Mouse (Mus musculus) left cerebral cortex, postnatal 25 days (tissue): ENCODE results near the gene Il6ra. TPM values are rescaled to one million over a fixed set of nuclear protein-coding genes. Genes with fewer than 3 reads are reported as not detected.

ENCODE experiments used
- DNase-seq, 2 experiments: peaks; one replicate each; pipeline ENCODE4 v3.0.0; 2022; ENCODE audit warnings: low spot score in 2 of 2, mixed read lengths in 1 of 2
- intact Hi-C: fragments of 180-260 bp; cut with DNase I; formaldehyde crosslinking; loops from one replicate; pipeline ENCODE4 v1.15.1; 2025
- total RNA-seq, 2 experiments: library from RNA; stranded (reverse); gene quantifications; 2 replicates each; pipeline ENCODE4 v1.2.3; 2021

The Il6ra gene
- total RNA-seq, result 1 to 10 TPM; 4.7 to 5.0 TPM

DNA sequence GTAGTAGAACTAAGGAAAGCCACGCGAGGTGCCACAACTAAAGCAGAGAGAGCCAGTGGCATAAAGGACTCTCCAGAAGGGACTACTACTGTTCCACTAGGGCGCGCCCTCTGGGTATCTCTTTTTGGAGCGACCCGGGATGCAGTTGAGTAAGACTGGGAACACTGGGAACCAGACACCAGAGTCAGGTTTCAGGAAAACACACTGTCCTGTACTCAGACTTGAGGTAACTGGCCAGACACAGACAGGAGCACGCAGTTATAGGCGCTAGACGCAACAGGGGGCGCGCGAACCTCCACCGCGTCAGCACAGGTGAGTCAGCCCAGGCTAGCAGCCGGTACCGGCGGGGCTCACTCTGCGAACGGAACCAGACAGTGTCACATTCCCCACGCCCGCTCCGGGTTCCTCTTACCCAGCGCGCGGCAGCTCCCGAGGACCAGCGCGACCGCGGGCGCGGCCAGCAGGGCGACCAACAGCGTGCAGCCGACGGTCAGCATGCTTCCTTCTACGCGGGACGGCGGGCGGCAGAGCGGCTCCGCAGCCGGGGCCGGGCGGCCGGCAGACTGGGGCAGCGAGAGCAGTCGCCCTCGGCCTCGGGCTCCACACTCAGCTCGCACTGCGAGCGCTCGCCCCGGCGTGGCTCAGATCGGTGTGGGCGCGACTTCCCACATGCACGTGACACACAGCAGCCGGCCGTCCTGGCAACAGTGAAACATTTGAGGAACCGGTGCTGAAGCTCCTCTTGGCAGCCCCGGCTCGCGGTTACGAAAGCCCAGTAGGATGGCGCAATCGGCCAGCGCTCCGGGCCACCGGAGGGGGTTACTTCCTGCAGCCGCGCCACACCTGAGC is at the start of gene Il6ra:
Gene Il6ra, minus strand, starts transcription at position 654 of the 849 bp plus-strand sequence.
- DNase-seq, result peak; percentile 70 to 85
- intact Hi-C loops, result no loop called here

DNA sequence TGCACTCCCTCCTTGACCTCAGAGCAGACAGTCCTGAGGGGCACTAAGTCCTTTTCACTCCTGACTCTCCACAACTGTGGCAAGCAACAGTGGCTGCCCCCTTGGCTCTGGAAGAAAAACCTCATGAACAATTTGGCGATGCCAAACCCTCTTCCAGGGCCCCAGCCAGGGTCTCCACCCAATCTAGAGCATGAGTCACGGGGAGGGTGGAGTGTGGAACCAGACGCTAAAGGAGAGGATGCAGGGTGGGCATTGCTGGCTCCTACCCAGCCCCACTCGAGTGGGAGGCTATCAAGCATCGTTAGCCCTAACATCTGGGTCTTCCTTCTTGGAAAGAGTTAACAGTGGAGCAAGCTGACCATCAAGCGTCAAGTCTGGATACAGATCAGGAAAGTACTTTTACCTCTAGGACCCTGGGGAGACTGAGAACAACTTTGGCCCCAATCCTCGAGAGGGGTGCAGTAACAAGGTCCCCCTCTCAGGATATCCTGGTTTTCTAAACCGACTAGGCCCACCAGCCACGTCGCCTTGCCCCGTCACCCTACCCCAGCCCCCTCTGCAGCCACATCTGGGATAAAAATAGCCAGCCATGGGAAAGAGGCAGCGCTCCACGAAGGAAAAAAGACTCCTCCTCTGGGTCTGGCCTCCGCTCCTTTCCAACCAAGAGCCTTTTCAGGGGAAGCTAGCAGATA is 49.2 kb upstream of the Il6ra start:
- peak in 1 of 2 experiments; percentile 28 for DNase-seq
- intact Hi-C loops, result loop anchor here (2.0 to 5.0 kb wide), 3 partner anchors 37 to 640 kb away; partner anchors contain the start of genes Efna3 and Hax1

DNA sequence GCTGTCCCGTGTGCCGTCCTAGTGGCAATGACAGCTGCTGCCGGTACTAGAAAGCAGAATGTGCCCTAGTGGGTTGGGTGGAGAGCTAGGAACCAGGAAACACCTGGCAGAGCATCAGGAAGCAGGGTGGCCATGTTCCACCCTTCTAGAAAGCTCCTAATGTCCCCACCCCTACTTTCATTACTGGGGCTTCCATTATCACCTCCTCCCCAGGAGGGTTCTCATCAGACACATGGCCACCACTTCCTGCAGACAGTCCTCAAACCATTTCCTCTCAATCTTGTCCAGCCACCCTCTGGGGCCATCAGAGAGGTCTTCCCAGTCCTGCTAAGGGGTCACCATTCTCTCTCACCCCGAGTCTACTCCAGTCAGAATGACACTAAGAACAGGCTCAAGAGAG is 48.4 kb upstream of the Il6ra start:
- DNase-seq, result no peak
- intact Hi-C loops, result loop anchor here (2.0 to 5.0 kb wide), 2 partner anchors 91 to 639 kb away; partner anchors contain the start of genes Efna3 and Ubap2l

DNA sequence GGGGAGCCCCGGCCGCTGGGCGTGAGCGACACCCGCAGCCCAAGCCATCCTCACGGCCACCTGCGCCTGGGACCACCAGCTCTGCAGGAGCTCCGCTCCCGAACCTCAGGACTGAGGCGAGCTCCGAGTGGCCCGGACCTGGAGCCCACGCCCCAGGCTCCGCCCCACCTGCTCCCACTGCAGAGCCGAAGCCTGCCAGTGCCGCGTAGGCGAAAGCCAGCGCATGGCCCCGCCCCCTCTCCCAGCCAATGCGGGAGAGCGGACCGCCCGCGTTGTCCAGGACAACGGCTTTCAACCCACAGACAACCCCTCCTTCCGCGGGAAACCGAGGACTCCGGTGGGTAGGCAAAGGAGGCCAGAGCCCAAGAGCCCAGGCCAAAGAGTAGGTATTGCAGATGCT is 47.5 kb upstream of the Il6ra start:
- DNase-seq, result peak; percentile 96 to 98
- intact Hi-C loops, result loop anchor here (2.0 to 5.0 kb wide), 2 partner anchors 92 to 638 kb away; partner anchors contain the start of genes Efna3 and Ubap2l

DNA sequence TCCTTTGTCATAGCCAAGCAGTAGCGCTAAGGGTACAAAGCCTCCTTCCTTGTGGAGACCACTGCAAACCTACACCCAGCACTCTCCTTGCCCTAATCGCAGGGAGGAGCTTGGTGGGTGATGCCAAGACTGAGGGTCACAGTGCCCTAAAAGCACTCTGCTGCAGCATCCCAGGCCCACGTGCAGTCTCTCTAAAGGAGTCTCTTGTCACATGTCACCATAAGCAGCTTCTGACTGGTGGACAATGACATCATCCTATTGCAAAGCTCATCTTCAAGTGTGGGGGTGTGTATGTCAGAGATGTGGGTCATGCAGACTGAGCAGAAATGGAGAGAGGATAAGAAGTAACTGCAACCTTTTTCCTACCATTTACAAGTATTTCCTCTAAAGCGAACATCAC is 46.4 kb upstream of the Il6ra start:
- intact Hi-C loops, result no loop called here
- peak; percentile 66 to 93 for DNase-seq

DNA sequence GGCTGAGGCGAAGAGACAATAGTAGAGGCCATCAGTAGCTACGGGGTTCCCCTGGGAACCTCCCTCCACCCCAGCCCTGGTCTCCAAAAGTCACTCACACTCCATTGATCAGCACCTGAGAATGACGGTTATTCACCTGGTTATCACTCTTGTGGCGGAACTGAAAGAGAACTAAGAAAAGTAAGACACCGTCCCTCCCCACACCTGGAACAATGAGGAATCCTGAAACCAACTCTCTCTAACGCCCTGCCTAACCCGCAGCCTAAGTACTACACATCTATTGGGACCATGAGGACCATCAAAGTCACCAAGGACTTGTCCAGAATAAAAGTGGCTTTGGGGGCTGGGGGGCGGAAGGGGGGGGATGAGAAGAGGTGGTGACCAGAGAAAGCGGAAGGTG is 44.9 kb upstream of the Il6ra start:
- intact Hi-C loops, result no loop called here
- no peak for DNase-seq

DNA sequence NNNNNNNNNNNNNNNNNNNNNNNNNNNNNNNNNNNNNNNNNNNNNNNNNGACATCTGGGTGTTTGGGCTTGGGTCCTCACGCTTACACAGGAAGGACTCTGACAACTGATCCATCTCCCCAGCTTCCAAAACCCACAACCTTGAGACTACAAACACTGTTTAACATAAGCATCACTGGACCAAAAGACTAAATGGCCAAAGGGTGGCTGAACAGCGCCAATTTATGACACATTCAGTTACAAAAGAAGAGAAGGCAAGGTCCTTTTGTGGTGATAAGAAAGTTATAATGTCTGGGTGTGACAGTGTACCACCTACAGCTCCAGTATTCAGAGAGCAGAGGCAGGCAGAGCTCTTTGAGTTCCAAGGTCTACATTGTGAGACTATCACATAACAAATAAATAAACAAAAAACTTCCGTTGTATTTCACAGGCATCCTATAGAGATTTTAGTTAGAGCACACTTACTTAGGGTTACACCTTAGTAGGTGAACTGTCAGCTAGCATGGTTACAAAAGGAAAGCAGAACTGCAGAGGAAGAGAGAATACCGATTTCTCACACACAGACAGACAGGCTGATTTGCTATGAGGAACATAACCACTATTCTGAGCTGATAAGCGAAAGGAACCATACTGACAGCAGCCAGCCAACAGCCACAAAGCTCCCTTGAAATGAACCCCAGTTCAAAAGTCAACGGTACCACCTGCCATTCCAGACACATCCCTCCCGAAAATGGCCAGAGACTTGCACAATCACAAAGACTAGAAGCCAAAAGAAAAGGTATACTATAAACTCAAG is 43.4 kb upstream of the Il6ra start:
- intact Hi-C loops, result no loop called here
- no peak for DNase-seq

DNA sequence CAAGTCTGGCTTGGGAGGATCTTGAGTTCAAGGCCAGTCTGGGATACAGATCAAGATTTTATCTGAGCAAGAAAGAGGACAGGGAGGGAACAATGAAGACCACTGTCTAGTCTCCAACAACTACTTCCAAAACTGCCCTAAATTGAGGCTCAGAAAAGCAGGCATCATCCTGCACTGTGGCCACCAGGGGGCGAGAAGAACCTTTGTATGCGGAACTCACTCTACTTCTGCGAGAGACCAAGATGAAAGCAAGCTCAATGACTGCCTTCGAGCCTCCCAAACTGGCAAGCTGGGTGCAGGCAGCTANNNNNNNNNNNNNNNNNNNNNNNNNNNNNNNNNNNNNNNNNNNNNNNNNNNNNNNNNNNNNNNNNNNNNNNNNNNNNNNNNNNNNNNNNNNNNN is 40.4 kb upstream of the Il6ra start:
- peak; percentile 78 to 84 for DNase-seq
- intact Hi-C loops, result loop anchor here (1.0 kb wide), 1 partner anchor 11 kb away; no protein-coding TSS in a partner anchor

DNA sequence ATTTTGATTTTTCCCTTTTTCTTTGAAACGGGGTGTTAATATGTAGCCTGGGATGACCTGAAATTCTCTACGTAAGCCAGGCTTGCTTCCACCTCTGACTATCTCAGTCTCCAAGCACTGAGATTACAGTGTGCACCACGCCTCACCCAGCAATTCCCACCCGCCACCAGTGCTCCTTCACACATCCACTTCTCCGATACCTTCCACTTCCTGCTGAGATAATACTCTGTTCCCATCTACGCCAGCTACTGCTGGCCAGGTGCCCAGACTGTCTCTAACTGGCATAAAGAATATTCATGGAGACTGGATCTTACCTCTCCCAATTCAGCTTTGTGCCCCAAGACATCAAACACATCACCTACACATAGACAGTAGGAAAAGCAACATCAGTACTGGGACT is 35.7 kb upstream of the Il6ra start:
- peak; percentile 69 to 93 for DNase-seq
- intact Hi-C loops, result no loop called here

DNA sequence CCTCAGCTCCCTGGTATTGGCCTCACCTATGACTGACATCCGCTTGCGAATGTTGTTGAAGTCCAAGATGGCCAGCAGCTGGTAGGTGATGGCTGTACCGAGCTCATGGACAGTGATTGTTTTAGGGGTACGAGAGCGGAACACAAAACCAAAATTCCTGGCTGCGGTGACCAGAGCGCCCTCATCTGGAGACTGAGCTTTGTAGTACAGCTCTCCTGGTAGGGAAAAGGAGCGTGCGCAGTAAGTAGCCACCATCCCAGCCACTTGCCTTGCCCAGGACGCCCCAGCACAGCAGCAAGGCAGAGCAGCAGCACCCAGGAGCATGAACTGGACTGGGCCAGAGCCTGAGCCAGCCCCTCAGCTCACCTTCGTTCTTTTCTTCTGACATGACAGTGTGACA is 35.0 kb upstream of the Il6ra start:
- intact Hi-C loops, result no loop called here
- no peak for DNase-seq

DNA sequence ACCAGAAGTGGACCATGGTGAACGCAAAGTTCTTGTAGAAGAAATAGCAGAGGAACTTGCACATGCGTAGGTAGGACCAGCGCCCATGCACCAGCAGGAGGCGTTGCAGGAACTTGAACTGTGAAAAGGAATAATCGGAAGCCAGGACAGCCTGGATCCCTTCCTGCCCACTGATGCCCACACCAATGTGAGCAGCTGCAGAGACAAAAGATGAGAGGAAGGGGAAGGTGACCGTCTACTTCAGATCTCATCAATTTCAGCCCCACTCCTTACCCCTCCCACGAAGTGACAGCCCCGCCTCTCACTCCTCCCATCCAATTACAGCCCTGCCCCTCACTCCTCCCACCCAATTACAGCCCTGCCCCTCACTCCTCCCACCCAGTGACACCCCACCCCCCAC is 32.0 kb upstream of the Il6ra start:
- intact Hi-C loops, result no loop called here
- DNase-seq, result no peak

DNA sequence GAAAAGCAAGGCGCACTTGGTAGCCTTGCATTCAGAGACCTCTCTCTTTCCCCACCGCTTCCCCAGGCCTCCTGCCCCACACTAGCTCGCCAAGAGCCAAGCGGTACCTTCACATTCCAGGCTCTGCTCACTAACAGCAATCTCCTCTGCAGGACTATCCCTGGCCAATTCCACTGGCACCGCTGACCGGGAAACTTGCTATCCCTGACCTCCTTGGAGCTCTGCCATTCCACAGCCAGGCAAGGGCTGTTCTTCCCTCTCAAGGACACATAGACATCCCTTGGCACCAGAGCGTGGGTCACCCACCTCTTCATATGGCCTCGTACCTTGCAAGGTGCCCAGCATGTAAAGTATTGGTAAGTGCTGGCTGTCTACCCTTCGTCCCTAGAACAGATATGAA is 29.9 kb upstream of the Il6ra start:
- DNase-seq, result no peak
- intact Hi-C loops, result no loop called here

DNA sequence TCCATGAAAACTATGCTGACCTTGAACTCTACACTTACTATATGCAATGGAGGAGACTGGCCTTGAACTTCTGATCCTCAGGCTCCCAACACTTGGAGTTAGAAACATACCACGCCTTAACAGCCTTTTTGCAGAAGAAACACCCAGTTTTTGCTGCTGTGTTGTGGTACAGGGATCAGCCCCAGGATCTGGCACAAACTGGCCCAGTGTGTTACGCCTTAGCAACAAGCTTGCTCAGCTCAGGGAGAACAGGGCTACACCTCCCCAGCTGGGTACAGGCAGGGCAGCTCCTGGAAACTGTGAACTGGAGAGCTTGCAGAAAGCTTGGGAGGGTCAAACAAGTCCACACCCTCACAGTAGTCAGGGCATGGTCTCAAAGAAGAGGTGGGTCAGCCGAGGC is 23.5 kb upstream of the Il6ra start:
- no peak for DNase-seq

DNA sequence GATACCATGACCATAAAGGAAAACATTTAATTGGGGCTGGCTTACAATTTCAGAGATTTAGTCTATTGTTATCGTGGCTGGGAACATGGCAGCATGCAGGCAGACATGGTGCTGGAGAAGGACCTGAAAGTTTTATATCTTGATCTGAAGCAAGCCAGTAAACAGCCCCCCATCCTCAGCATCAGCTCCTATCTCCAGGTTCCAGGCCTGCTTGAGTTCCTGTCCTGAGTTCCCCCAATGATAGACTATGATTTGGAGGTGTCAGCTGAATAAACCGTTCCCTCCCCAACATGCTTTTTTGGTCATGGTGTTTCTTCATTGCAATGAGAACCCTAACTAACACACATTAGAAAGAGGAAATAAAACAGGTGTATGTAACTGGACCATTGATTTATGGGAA is 19.9 kb upstream of the Il6ra start:
- intact Hi-C loops, result no loop called here
- DNase-seq, result no peak

More for the DNA sequence above, 23.5 kb upstream of the Il6ra start:
- intact Hi-C loops, result no loop called here

DNA sequence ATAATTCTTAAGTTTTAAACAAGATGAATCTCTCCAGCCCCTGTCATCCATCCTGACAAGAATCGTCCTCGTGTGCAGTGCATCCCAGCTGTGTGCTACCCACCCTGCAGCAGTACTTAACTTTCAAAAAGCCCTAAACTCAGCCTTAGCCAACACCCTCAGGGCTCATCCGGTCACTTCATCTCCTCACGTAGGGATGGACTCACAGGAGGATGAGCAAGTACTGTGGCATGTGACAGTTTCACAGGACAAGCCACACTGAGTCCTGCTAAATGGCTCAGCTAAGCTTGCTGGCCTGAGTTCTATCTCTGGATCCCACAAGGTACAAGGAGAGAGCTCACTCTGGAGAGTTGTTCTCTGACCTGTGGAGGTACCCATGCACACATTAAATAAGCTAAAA is 16.0 kb upstream of the Il6ra start:
- intact Hi-C loops, result no loop called here
- DNase-seq, result no peak

DNA sequence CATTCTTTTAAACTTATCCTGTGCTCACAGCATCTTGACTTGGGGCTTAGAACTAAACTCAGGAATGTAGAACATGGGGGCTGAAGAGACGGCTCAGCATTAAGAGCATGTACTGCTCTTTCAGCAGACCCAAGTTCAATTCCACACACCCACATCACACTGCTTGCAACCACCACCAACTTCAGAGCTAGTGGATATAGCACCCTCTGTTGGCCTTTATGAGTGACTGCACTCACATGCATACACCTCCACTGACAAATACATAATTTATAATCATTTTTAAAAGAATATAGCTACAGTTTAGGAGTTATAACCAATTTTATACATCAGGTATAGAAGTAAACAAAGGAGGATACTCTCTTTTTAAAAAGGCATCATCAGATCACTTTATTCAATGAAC is 13.4 kb upstream of the Il6ra start:
- intact Hi-C loops, result no loop called here

DNA sequence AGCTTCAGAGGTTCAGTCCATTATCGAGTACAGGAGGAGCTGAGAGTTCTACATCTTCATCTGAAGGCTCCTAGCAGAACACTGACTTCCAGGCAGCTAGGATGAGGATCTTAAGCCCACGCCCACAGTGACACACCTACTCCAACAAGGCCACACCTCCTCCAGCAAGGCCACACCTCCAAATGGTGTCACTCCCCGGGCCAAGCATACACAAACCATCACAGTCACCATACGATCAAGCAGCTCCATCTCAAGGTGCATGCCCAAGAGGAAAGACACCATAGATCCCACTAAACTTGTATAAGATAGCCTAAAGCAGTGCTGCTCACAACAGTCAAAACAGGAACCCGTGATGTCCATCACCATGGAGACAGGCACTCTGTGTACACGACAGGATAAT is 7.7 kb upstream of the Il6ra start:
- no peak for DNase-seq
- intact Hi-C loops, result no loop called here

More for the DNA sequence above, 13.4 kb upstream of the Il6ra start:
- DNase-seq, result no peak

DNA sequence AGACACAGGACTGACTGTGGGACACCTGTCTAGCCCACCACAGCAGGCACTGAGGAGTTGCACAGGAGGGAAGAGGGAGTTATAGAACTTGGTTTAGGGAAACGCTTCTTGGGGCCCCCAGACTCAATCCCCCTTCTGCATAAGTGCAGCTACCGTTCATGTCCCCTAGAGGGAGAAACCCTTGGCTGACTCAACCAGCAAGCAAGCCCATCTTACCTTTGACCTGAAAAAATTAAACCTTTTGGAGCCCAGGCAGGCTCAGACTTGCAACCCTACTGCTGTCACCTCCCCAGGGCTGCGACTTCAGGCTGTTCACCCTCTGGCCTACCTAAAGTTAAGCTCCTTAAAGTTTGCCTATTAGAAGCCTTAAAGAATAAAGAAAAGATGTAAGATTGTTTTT is 4.4 kb upstream of the Il6ra start:
- intact Hi-C loops, result no loop called here
- no peak for DNase-seq

DNA sequence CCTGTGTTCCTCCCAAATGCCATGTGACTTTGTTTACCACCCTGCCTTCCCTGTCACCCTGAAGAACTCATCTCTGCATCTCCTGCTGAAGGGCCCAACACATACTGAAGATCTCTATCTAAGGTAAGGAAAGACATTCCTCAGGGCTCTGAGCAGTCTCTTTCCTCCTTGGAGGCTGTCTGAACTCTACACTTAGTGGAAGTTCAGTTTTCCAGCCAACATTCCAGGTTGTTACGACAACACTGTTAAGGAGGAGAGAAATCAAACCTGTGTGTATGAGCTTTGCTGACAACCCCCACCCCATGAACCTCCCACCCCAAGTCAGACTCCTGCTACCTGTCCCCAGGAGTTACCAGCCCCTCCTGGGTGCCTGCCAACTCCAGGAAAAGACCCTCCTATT is 3.6 kb upstream of the Il6ra start:
- no peak for DNase-seq
- intact Hi-C loops, result no loop called here

DNA sequence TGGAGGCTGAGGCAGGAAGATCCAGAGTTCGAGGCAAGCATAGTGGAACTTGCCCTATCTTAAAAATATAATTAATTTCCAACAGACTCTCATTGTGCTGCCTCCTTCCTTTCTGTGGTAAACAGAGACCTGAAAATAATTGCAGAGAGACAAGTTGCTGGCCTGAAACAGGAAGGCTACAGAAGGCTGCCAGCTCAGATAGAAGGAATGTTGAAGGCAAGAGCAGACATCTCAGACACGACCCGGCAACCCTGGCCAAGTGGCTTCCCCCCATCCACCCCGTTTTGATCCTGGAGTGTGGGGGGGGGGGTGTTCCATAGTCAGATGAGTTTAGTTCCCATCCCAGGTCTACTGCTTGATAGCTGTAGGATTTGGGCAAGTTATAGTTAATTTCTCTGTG is 1.7 kb upstream of the Il6ra start:
- DNase-seq, result no peak
- intact Hi-C loops, result no loop called here
